Mouse (Mus musculus): ENCODE results near the gene Eno4.

Gene Eno4

GRCm38 (mm10) chr19:58975216-58975863, 32.1 kb downstream of the Eno4 start:
- no peak for DNase-seq

- DNase-seq: peak in 1 of 2 experiments; percentile 5
Observed at GRCm38 (mm10) chr19:58978401-58979171, 35.4 kb downstream of the Eno4 start.

- DNase-seq: peak; percentile 52 to 53
Observed at GRCm38 (mm10) chr19:58979436-58980055, 36.3 kb downstream of the Eno4 start.

GRCm38 (mm10) chr19:58980056-58980440, 36.8 kb downstream of the Eno4 start:
- DNase-seq: no peak

GRCm38 (mm10) chr19:58981571-58981970, 38.3 kb downstream of the Eno4 start:
- DNase-seq: no peak

GRCm38 (mm10) chr19:59002827-59003226, 59.6 kb downstream of the Eno4 start:
- no peak for DNase-seq

GRCm38 (mm10) chr19:59006577-59007340, 63.5 kb downstream of the Eno4 start:
- no peak for DNase-seq

GRCm38 (mm10) chr19:59010802-59011201, 67.6 kb downstream of the Eno4 start:
- no peak for DNase-seq

Measured in kidney, postnatal 4 days (tissue).